Mouse (Mus musculus): ENCODE data around the gene Sf3a1.
A peak's percentile ranks its signal among the peaks of the same experiment; 100 is the strongest.

The Sf3a1 gene

DNA sequence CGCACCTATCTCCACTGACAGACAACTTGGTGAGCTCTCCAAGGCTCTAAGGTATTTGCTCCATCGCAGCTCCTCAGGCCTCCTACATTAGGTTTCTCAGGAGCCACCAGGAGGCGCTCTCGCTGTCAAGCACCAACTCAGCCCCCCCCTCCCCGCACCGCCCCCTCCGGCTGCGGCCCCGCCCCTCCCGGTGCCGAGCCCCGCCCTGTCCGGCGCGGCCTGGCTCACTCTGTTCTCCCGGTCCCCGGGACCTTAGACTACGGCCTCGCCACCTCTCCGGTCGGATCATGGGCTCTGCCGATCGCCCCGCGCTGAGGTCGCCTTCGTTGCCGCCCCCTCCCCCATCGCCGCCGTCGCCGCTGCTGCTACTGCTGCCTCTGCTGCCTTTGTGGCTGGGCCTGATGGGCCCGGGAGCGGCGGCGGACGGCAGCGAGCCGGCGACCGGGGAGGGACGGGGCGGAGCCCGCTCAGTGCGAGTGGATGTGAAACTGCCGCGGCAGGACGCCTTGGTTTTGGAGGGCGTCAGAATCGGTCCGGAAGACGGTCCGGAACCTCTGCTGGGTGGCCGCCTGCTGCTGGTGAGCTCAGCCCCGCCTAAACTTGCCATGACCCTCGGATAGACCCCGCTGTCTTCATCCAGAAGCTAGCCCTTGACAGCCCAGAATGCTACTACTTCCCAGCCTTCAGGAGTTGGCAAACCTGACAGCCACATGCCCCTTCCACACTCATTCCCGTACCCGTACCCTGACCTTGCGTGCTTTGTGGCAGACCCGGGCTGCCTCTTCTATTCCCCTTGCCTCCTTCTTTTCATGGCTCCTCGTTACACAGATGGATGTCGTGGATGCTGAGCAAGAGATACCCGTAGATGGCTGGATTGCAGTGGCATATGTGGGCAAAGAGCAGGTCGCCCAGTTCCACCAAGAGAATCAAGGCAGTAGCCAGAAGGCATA is 24.9 kb upstream of the Sf3a1 start, which contains the start of gene Rnf215:
Gene Rnf215 (plus strand): TSS at position 217 of the 950 bp plus-strand sequence.
- DNase-seq (ENCODE audit: low spot score) = peak; percentile 86

- no peak for DNase-seq (ENCODE audit: low spot score)
Measured at GRCm38 (mm10) chr11:4138964-4139363, 21.2 kb upstream of the Sf3a1 start.

DNA sequence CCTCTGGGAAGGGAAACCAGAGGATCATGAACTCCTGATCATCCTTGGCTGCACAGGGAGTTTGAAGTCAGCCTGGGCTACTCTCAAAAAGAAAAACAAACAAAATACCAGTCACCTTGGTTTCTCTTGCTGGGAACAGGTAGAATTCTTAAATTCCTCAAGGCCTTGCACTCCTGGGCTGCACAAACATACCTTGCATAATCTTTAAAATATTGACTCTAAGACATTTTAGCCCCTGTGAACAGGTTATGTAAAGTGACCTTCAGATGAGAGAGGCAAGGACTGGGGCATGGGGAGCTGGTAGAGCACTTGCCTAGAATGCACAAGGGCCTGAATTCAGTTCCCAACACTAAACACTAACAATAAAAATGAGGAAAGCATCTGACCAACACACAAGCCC is 18.6 kb upstream of the Sf3a1 start:
- DNase-seq (ENCODE audit: low spot score) = no peak

DNA sequence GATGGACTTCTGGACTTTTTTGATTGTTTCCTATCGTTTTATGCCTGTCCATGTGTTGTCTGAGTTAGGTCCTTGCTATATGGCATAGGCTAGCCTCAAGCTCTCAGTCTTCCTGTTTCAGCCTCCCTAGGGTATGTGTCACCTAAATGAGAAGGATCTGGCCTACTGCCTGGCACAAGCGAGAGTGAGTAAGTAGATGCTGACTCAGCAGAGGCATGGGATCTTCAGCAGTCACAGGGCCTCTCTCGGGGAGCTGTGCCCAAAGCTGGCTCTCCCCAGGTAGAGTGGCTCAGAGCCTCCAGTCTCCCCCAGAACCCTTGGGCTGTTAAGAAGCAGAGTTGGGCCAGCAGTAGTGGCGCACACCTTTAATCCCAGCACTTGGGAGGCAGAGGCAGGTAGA is 17.8 kb upstream of the Sf3a1 start:
- no peak for DNase-seq (ENCODE audit: low spot score)

DNA sequence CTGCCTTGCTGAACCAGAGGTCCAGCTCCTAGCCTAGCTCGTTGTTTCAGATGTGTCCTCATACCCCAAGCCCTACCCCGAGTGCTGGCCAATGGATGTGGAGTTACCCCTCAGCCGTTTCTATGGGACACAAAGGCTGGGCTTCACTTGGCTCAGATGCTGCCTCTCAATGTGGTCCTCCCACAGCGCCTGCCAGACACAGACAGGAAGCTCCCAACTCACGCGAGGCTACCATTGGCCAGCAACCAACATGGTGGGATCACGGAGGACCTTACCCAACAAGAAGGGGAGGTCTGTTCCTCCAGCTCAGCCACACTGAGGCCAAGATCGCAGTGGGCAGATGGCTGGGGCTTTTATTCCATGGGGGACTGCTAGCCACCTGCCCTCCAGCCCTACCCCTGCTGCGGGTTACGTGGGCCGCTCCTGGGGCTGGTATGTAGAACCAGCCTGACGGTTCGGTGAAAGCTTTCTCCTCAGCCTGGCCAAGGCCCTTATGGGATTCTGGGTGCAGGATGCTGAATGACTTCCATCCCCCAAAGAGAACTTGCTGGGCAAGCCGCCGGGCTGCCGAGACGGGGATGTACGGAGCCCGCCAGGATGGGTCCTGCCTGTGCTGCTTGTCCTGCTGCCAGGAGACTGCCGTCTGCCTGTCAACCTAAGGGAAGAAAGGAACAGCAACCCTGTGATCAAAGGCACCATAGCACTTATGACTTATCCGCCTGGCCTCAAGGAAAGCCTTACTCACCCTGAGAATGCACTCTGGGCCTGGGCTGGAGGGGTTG is 16.7 kb upstream of the Sf3a1 start:
- DNase-seq (ENCODE audit: low spot score) = no peak

- DNase-seq (ENCODE audit: low spot score) = no peak
Measured at GRCm38 (mm10) chr11:4146381-4146780, 13.8 kb upstream of the Sf3a1 start.

DNA sequence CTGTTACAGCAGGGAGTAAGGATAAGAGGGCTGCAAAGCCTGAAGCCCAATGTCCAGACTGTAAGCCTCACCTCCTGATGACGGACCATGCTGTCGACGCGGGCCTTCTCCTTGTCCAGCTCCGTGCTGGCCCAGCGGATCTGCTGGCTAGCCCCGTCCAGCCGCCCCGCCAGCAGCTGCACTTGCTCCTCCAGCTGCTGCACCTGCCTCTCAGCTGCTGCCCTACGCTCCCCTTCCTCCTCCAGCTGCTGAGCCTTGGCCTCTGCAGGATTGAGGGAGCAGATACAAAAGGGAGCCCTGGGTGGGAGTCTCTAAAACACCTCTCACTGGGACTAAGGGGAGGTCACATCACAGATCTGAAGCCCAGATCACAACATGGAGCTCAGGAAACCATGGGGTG is 13.1 kb upstream of the Sf3a1 start:
- no peak for DNase-seq (ENCODE audit: low spot score)

DNA sequence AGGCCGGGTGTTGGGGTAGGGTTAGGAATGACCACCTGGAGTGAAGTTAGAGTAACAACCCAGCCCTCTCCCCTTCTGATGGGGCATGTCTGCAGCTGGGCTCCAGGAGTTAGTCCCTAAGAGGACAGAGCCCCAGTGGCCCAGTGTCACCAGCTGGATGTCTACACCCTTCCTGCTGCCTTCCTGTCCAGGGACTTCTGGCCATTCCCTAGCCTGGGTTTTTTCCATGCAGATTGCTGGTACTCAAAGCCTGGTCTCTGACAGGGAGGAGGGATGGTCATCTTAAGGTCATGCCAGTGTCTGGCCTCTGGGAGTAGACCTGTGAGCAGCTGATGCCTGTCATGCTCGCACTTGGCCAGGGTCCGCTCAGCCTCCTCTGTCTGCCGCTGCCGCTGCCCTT is 12.0 kb upstream of the Sf3a1 start:
- no peak for DNase-seq (ENCODE audit: low spot score)

DNA sequence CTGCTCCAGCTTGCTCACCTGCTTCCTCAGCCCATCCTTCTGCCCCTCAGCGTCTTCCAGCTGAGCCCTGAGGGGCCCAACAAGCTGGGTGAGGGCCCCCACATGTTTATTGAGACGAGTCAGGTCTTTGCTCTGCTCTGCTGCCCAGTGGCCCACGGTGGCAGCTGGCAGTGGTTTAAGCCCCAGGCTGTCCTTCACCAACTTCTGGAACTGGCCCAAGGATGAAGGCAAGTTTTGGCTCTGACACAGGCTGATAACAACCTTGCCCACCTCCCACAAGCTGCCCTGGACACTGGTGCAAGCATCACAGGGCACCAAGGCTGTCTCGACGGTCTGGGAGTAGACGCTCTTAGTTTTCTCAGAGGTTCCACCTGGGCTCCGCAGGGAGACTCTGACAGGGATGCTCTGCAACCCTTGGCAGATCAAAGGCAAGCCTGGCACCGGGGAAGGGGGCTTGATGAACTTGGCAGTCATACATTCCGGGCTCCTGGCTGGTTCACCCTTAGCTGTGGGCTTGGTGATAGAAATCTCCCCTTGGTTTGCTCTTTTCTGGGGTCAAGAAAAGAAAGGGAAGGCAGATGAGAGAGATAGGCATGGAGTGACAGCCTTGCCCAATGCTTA is 11.5 kb upstream of the Sf3a1 start:
- no peak for DNase-seq (ENCODE audit: low spot score)

DNA sequence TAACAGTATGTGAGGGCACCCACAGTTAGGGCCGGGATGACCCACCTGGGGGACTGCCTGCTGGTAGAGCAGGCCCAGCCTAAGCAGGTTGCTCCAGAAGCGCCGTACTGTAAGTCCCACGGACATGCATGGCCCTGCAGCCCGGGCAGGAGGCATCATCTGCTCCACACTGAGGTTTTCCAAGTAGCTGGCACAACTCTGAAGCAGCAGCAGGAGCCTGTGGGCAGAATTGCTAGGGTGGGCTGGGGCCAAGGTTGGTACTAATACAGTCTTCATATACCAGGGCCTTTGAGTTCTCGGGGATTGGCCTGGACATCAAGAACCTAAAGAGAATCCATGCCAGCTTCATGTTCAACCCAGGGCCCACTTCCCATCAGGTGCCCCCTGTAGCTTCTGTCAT is 10.3 kb upstream of the Sf3a1 start:
- no peak for DNase-seq (ENCODE audit: low spot score)

GRCm38 (mm10) chr11:4153694-4154093 is 6.5 kb upstream of the Sf3a1 start:
- DNase-seq (ENCODE audit: low spot score) = no peak

DNA sequence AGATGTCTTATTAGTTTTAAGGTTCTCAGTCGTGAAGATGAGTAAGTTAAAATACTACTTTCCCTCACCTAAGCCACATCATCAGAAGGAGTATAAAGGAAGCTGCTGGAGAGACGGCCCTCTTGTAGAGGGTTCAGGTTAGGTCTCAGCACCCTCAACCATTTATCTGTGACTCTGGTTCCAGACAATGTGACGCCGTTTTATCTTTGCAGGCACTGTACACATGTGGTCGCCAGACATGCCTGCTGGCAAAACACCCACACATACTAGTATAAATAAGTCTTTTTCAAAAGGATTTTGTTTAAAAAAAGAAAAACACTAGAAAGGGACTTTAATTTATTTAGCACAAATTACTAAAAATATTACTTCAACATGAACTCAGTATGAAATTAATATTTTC is 4.5 kb upstream of the Sf3a1 start:
- no peak for DNase-seq (ENCODE audit: low spot score)

GRCm38 (mm10) chr11:4158676-4159075 is 1.5 kb upstream of the Sf3a1 start:
- DNase-seq (ENCODE audit: low spot score) = no peak

DNA sequence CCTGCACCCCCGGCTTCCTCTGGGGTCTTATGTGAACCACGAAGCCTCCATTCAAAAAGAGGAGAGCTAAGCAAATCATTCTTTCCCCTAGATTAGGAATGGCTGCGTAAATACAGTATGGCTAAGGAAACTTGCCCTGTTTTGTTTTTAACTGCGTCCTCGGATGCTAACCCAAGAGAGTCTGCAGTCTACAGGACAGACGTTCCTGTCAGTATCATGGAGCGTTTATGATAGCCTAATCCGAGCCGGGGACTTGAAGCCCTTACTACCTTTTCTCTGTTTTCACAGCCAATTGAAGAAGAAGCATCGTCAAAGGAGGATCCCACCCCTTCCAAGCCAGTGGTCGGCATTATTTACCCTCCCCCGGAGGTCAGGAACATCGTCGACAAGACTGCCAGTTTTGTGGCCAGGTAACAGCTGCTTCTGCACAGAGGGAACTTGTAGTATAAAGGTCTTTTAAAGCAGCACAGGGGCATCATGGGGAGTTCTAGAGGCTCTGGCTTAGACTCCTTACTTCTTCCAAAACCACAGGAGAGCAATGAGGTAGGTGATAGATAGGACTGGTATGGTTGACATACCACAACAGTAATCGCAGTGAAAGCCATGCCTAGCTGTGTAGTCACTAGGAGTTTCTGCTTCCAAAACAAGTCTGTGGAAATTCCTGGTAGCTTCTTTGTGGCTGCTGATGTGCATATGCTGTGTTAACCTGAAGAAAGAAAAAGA is 769 bp downstream of the Sf3a1 start:
- no peak for DNase-seq (ENCODE audit: low spot score)

DNA sequence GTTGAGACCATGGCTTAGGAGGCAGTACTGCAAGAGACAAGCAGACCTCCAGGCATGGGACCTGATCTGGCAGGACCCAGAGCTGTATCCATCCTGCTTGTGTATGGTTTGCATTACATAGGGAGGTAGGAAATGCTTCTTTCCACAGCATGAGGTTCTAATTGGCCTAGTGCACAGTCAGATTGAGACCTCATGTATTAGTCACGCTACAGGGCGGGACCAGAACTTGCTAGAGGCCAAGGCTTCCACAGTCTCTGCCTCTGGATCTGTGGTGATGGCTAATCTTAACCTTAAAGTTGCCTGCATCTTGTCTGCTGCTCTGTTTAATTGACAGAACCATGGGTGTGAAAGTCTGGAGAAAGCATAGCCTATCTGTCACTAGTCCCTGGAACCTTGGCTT is 4.6 kb downstream of the Sf3a1 start:
- DNase-seq (ENCODE audit: low spot score) = no peak

DNA sequence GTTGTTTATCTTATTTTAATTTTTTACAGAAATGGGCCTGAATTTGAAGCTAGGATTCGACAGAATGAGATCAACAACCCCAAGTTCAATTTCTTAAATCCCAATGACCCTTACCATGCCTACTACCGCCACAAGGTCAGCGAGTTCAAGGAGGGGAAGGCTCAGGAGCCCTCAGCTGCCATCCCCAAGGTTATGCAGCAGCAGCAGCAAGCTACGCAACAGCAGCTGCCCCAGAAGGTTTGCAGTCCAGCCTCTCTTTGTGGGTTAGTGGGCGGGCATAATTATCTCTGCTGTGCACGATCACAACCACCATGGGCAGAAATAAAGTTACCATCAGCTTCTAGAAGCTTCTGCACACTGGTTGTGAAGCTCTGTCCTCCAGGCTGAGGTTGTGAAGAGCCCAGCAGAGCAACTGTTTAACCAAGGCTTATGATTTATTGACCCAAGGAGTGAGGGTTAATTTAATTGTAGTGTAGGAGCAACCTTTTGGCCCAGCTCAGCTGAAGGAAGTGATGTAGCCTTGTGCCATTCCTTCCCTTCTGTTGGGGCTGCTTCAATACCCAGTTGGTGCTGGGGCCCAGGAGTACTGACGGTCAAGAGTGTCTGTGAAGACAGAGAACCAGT is 6.4 kb downstream of the Sf3a1 start:
- DNase-seq (ENCODE audit: low spot score) = no peak

DNA sequence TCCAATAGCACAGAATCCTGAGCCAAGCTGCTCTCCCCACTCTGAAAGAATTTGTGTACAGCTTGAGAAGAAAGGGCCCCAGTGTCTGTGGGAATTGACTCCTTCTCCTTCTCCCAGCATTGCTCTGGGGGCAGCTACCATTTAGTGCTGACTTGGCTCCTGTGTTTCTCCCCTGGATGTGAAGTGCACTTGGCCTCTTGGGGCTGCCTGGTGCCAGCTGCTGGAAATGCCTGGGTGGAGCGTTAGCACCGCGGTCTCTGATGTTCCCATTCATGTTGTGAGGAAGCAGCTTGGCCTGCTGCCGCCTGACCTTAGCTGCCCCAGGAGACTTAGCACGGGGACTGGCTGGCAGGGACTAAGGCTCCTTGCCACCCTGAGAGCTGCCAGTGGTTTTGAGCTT is 14.4 kb downstream of the Sf3a1 start:
- peak; percentile 66 for DNase-seq (ENCODE audit: low spot score)

DNA sequence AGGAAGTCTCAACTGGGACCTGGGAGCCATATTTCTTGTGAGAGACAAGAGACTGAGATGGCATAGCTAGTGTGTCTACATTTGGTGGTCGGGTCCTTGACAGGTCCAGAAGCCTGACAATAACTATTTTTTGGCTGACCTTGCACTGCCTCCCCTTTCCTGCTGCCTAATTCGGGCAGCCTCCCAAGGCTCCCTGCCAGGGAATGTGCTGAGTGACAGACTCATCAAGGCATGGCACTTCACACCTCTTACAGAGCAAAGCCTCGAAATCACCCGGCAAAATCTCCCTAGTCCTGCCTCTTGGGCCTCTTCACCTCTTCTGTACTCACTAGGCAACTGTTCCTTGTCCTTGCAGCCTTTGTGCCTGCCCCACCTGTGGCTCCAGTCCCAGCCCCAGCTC is 17.6 kb downstream of the Sf3a1 start:
- no peak for DNase-seq (ENCODE audit: low spot score)

DNA sequence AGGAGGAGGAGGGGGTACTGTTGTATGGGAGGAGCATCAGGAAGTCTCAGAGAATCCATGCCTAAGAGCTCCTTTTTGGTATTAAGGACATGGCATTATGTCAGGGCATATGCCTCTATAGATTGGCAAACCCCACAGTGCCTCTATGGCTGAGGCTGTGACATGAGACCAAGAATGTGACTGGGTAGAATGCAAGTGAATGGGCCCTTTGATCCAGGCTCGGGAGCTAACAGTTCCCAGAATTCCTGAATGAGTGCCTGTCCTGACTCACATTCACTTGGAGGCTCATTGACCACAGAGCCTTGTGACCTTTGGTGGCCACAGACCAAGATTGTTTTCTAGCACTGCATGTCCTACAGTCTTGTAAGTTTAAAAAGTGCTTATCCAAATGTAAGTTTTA is 21.9 kb downstream of the Sf3a1 start:
- no peak for DNase-seq (ENCODE audit: low spot score)

- DNase-seq (ENCODE audit: low spot score) = no peak
Measured at GRCm38 (mm10) chr11:4183511-4183910, 23.4 kb downstream of the Sf3a1 start.

DNA sequence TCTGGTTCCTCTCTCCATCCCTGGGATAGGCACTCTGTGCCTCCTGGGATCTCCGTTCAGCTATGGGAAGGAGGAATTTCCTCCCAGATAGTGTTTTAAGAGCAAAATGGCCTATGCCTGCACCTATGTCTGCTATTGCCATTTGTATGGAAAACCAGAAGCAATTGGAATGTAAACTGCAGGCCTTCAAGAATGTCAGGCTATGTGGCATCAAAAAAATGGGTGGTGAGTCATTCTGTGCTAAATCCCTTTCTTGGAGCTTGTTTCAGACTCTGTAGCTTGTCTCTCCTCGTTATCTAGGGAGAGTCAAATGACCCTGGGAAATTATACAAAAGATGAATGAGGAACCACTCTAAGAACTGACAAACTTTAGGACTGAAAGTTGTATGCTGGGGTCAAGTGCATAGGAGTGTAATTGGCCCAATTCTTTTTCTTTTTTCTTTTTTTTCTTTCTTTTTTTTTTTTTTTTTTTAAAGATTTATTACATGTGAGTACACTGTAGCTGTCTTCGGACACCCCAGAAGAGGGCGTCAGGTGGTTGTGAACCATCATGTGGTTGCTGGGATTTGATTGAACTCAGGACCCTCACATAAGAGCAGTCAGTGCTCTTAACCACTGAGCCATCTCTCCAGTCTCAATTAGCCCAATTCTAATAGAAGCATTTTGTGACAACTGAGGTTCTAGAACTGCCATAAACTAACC is 24.3 kb downstream of the Sf3a1 start:
- no peak for DNase-seq (ENCODE audit: low spot score)
